Mouse (Mus musculus) heart, embryonic 10.5 days (tissue): ENCODE data around the gene 4921517D22Rik. TPM values are rescaled to one million over a fixed set of nuclear protein-coding genes. Genes with fewer than 3 reads are reported as not detected.

ENCODE experiments used
- DNase-seq: peaks from one replicate; pipeline ENCODE4 v3.0.0-alpha.2; 2017; ENCODE audit warnings: low spot score
- H3K27ac ChIP-seq: fragments of 300-500 bp; sonication (generic); 2 replicates; pipeline ENCODE4 v1.5.1; 2016; ENCODE audit warnings: mild to moderate bottlenecking
- H3K27me3 ChIP-seq: fragments of 300-500 bp; sonication (generic); 2 replicates; pipeline ENCODE4 v1.6.1; 2016; ENCODE audit warnings: mild to moderate bottlenecking; ENCODE audit not compliant: poor library complexity, insufficient read depth, severe bottlenecking
- H3K36me3 ChIP-seq: fragments of 300-500 bp; sonication (generic); 2 replicates; pipeline ENCODE4 v1.6.1; 2016; ENCODE audit warnings: mild to moderate bottlenecking, moderate library complexity
- H3K4me1 ChIP-seq: fragments of 300-500 bp; sonication (generic); 2 replicates; pipeline ENCODE4 v1.6.1; 2016; ENCODE audit warnings: mild to moderate bottlenecking
- H3K4me3 ChIP-seq: fragments of 300-500 bp; sonication (generic); 2 replicates; pipeline ENCODE4 v1.5.1; 2016; ENCODE audit warnings: mild to moderate bottlenecking, moderate library complexity
- H3K9me3 ChIP-seq: fragments of 300-500 bp; sonication (generic); 2 replicates; pipeline ENCODE4 v1.6.1; 2016; ENCODE audit warnings: mild to moderate bottlenecking, moderate library complexity
- WGBS: fragments of 180-500 bp; shearing (Covaris S2); methylation state at CpG from one replicate; pipeline ENCODE4 v1.1.7; 2016; 5-methylcytosine and 5-hydroxymethylcytosine counted together
- polyA plus RNA-seq: library from polyadenylated mRNA; unstranded; fragments of >200 nt; fragmentation: Nextera tagmentation; extraction: Ambion mirVana; gene quantifications from 2 replicates; pipeline ENCODE4 v1.2.1, GENCODE M21; 2016

The 4921517D22Rik gene
- polyA plus RNA-seq, 1 experiment from 2014 or later = not detected

- Histone ChIP-seq H3K27ac (no peak overlapping the region), H3K9me3 (no peaks in the 10 kb centered on the region), H3K27me3 (0 out of 2 replicates have a peak, but pooled peaks cover 4% of the 10 kb centered on the region), H3K4me3 (no peak overlapping the region), H3K4me1 (peaks cover 4% of the 10 kb centered on the region), H3K36me3 (no peaks in the 10 kb centered on the region)
- whole genome bisulfite sequencing = 88% methylated on average over 3 of the region's 3 CpGs
- no peak for DNase-seq
Measured at GRCm38 (mm10) chr13:59685236-59685635, 8.7 kb downstream of the 4921517D22Rik start.

- Histone ChIP-seq H3K4me1 (peaks cover 4% of the 10 kb centered on the region), H3K9me3 (no peaks in the 10 kb centered on the region), H3K27me3 (0 out of 2 replicates have a peak, but pooled peaks cover 4% of the 10 kb centered on the region), H3K27ac (no peak overlapping the region), H3K4me3 (no peak overlapping the region), H3K36me3 (no peaks in the 10 kb centered on the region)
- 19% methylated on average over 7 of the region's 7 CpGs for WGBS
- DNase-seq = no peak
Measured at GRCm38 (mm10) chr13:59682629-59683028, 11.3 kb downstream of the 4921517D22Rik start.

- H3K4me1 ChIP-seq = peaks cover 4% of the 10 kb centered on the region
- DNase-seq = no peak
- H3K9me3 ChIP-seq = no peaks in the 10 kb centered on the region
- no peak overlapping the region for H3K27ac ChIP-seq
- H3K4me3 ChIP-seq = no peak overlapping the region
- H3K27me3 ChIP-seq = 0 out of 2 replicates have a peak, but pooled peaks cover 4% of the 10 kb centered on the region
- no peaks in the 10 kb centered on the region for H3K36me3 ChIP-seq
- WGBS = 58% methylated on average over 4 of the region's 4 CpGs
Measured at GRCm38 (mm10) chr13:59679908-59680307, 14.0 kb downstream of the 4921517D22Rik start.

- Histone ChIP-seq H3K36me3 (no peaks in the 10 kb centered on the region), H3K27ac (no peak overlapping the region), H3K9me3 (no peaks in the 10 kb centered on the region), H3K27me3 (0 out of 2 replicates have a peak, but pooled peaks cover 4% of the 10 kb centered on the region), H3K4me1 (peaks cover 10% of the 10 kb centered on the region), H3K4me3 (no peak overlapping the region)
- WGBS = 41% methylated on average over 4 of the region's 4 CpGs
- no peak for DNase-seq
Measured at GRCm38 (mm10) chr13:59679306-59679705, 14.6 kb downstream of the 4921517D22Rik start.

- 78% methylated on average over 12 of the region's 12 CpGs for WGBS
- H3K27me3 ChIP-seq = no peaks in the 10 kb centered on the region
- no peaks in the 10 kb centered on the region for H3K9me3 ChIP-seq
- H3K36me3 ChIP-seq = no peaks in the 10 kb centered on the region
- DNase-seq = no peak
- no peak overlapping the region for H3K4me3 ChIP-seq
- no peak overlapping the region for H3K27ac ChIP-seq
- peaks cover 20% of the 10 kb centered on the region for H3K4me1 ChIP-seq
Measured at GRCm38 (mm10) chr13:59676316-59677229, 17.3 kb downstream of the 4921517D22Rik start.

GRCm38 (mm10) chr13:59675151-59676011, 18.5 kb downstream of the 4921517D22Rik start, which contains the start of gene Golm1:
Gene Golm1 (minus strand): TSS chr13:59675811.
- WGBS = 1% methylated on average over 41 of the region's 61 CpGs
- Histone ChIP-seq H3K36me3 (no peaks in the 10 kb centered on the region), H3K4me3 (peak within 1 kb of the TSS; percentile 84), H3K4me1 (peaks cover 20% of the 10 kb centered on the region), H3K27ac (peak within 1 kb of the TSS; percentile 95), H3K9me3 (no peaks in the 10 kb centered on the region), H3K27me3 (no peaks in the 10 kb centered on the region)
- DNase-seq = peak; percentile 84

- H3K27ac ChIP-seq = peak overlapping the region; percentile 95
Measured at GRCm38 (mm10) chr13:59674761-59675150, 19.2 kb downstream of the 4921517D22Rik start.

GRCm38 (mm10) chr13:59674215-59674614, 19.7 kb downstream of the 4921517D22Rik start:
- peak overlapping the region; percentile 84 for H3K4me3 ChIP-seq
- H3K9me3 ChIP-seq = no peaks in the 10 kb centered on the region
- peak overlapping the region; percentile 95 for H3K27ac ChIP-seq
- H3K4me1 ChIP-seq = peaks cover 20% of the 10 kb centered on the region
- DNase-seq = no peak
- 15% methylated on average over 3 of the region's 3 CpGs for WGBS
- no peaks in the 10 kb centered on the region for H3K27me3 ChIP-seq
- H3K36me3 ChIP-seq = no peaks in the 10 kb centered on the region

More at GRCm38 (mm10) chr13:59674761-59675150, 19.2 kb downstream of the 4921517D22Rik start:
- H3K9me3 ChIP-seq = no peaks in the 10 kb centered on the region
- no peaks in the 10 kb centered on the region for H3K36me3 ChIP-seq
- H3K4me3 ChIP-seq = peak overlapping the region; percentile 84
- WGBS = 1% methylated on average over 13 of the region's 13 CpGs
- no peak for DNase-seq
- no peaks in the 10 kb centered on the region for H3K27me3 ChIP-seq
- H3K4me1 ChIP-seq = peaks cover 20% of the 10 kb centered on the region

- peak overlapping the region; percentile 84; the same call in 1 of the 2 replicates for H3K4me3 ChIP-seq
- peaks cover 25% of the 10 kb centered on the region for H3K4me1 ChIP-seq
- H3K27ac ChIP-seq = no peak overlapping the region
Measured at GRCm38 (mm10) chr13:59673597-59673996, 20.3 kb downstream of the 4921517D22Rik start.

GRCm38 (mm10) chr13:59672248-59672647, 21.7 kb downstream of the 4921517D22Rik start:
- 66% methylated on average over 6 of the region's 6 CpGs for WGBS

More at GRCm38 (mm10) chr13:59673597-59673996, 20.3 kb downstream of the 4921517D22Rik start:
- 65% methylated on average over 7 of the region's 7 CpGs for whole genome bisulfite sequencing
- DNase-seq = no peak
- no peaks in the 10 kb centered on the region for H3K9me3 ChIP-seq
- no peaks in the 10 kb centered on the region for H3K36me3 ChIP-seq
- H3K27me3 ChIP-seq = no peaks in the 10 kb centered on the region

GRCm38 (mm10) chr13:59671521-59671920, 22.4 kb downstream of the 4921517D22Rik start:
- 0 out of 2 replicates have a peak, but pooled peaks cover 5% of the 10 kb centered on the region for H3K36me3 ChIP-seq
- H3K4me1 ChIP-seq = peaks cover 30% of the 10 kb centered on the region
- WGBS = 71% methylated on average over 2 of the region's 2 CpGs
- H3K4me3 ChIP-seq = no peak overlapping the region
- no peaks in the 10 kb centered on the region for H3K27me3 ChIP-seq
- no peak overlapping the region for H3K27ac ChIP-seq
- DNase-seq = no peak
- H3K9me3 ChIP-seq = no peaks in the 10 kb centered on the region

More at GRCm38 (mm10) chr13:59672248-59672647, 21.7 kb downstream of the 4921517D22Rik start:
- DNase-seq = no peak
- Histone ChIP-seq H3K27ac (no peak overlapping the region), H3K36me3 (no peaks in the 10 kb centered on the region), H3K27me3 (no peaks in the 10 kb centered on the region), H3K4me1 (peaks cover 30% of the 10 kb centered on the region), H3K9me3 (no peaks in the 10 kb centered on the region), H3K4me3 (no peak overlapping the region)

- no peak overlapping the region for H3K4me3 ChIP-seq
- peaks cover 30% of the 10 kb centered on the region for H3K4me1 ChIP-seq
- H3K36me3 ChIP-seq = peaks cover 20% of the 10 kb centered on the region
- H3K27ac ChIP-seq = no peak overlapping the region
- DNase-seq = no peak
- no peaks in the 10 kb centered on the region for H3K9me3 ChIP-seq
- H3K27me3 ChIP-seq = no peaks in the 10 kb centered on the region
- WGBS = 88% methylated on average over 10 of the region's 10 CpGs
Measured at GRCm38 (mm10) chr13:59669946-59670345, 24.0 kb downstream of the 4921517D22Rik start.
